Mouse (Mus musculus) heart, adult 2 months (tissue): Measurements from ENCODE around the gene Entr1. TPM values are rescaled to one million over a fixed set of nuclear protein-coding genes. Genes with fewer than 3 reads are reported as not detected.

Experiments used
- DNase-seq, 2 experiments: peaks; one replicate each; pipeline ENCODE4 v3.0.0; 2021
- H3K27ac ChIP-seq: fragments of 200-600 bp; 2 replicates; pipeline ENCODE4 v1.8.1; 2022
- H3K27me3 ChIP-seq: fragments of 200-500 bp; 2 replicates; pipeline ENCODE4 v1.6.1; 2012; ENCODE audit warnings: mild to moderate bottlenecking, low read length, inconsistent platforms, mixed read lengths; ENCODE audit not compliant: control insufficient read depth, insufficient read depth
- H3K36me3 ChIP-seq: fragments of 200-500 bp; 2 replicates; pipeline ENCODE4 v1.6.1; 2012; ENCODE audit warnings: low read length, inconsistent platforms; ENCODE audit not compliant: control insufficient read depth, insufficient read depth
- H3K4me1 ChIP-seq: fragments of 200-500 bp; 2 replicates; pipeline ENCODE4 v1.6.1; 2011; ENCODE audit warnings: low read length; ENCODE audit not compliant: control insufficient read depth, insufficient read depth
- H3K4me3 ChIP-seq: fragments of 200-600 bp; 2 replicates; pipeline ENCODE4 v1.8.1; 2022
- H3K79me2 ChIP-seq: fragments of 200-500 bp; replicated peaks from 2 replicates; pipeline ENCODE4 v1.6.1; 2012; ENCODE audit warnings: mild to moderate bottlenecking, inconsistent platforms, low read length, moderate library complexity, mixed read lengths; ENCODE audit not compliant: control insufficient read depth, insufficient read depth
- H3K9ac ChIP-seq: fragments of 200-500 bp; 2 replicates; pipeline ENCODE4 v1.6.1; 2012; ENCODE audit warnings: low read depth, mild to moderate bottlenecking, control low read depth, inconsistent platforms, low read length, mixed read lengths
- CTCF ChIP-seq: fragments of 200-600 bp; IDR thresholded peaks from 2 replicates; pipeline ENCODE4 v1.8.1; 2022; ENCODE audit warnings: antibody characterized with exemption, mild to moderate bottlenecking, moderate library complexity
- EP300 ChIP-seq: fragments of 200-500 bp; IDR thresholded peaks from 2 replicates; pipeline ENCODE4 v1.6.1; 2011; ENCODE audit warnings: low read depth, low read length, control low read depth; ENCODE audit not compliant: insufficient read depth
- POLR2A ChIP-seq: fragments of 200-500 bp; IDR thresholded peaks from 2 replicates; pipeline ENCODE4 v1.6.1; 2011; ENCODE audit warnings: mild to moderate bottlenecking, low read depth, low read length, control low read depth; ENCODE audit not compliant: insufficient read depth
- WGBS: fragments of 180-500 bp; shearing (Covaris S2); methylation state at CpG from one replicate; pipeline ENCODE4 v1.1.7; 2018; 5-methylcytosine and 5-hydroxymethylcytosine counted together
- intact Hi-C: fragments of 180-260 bp; cut with DNase I; formaldehyde crosslinking; loops from one replicate; pipeline ENCODE4 v1.15.1; 2025
- polyA plus RNA-seq: library from polyadenylated mRNA; depleted of rRNA; stranded (reverse); fragments of >200 nt; gene quantifications from 2 replicates; pipeline ENCODE4 v1.2.3, GENCODE M21; 2012
- total RNA-seq, 2 experiments: library from RNA; stranded (reverse); gene quantifications; 2 replicates each; pipeline ENCODE4 v1.2.3; 2021

The Entr1 gene
- total and polyA plus RNA-seq, 3 experiments = 40.5 to 59.7 (median 46.9) TPM

DNA sequence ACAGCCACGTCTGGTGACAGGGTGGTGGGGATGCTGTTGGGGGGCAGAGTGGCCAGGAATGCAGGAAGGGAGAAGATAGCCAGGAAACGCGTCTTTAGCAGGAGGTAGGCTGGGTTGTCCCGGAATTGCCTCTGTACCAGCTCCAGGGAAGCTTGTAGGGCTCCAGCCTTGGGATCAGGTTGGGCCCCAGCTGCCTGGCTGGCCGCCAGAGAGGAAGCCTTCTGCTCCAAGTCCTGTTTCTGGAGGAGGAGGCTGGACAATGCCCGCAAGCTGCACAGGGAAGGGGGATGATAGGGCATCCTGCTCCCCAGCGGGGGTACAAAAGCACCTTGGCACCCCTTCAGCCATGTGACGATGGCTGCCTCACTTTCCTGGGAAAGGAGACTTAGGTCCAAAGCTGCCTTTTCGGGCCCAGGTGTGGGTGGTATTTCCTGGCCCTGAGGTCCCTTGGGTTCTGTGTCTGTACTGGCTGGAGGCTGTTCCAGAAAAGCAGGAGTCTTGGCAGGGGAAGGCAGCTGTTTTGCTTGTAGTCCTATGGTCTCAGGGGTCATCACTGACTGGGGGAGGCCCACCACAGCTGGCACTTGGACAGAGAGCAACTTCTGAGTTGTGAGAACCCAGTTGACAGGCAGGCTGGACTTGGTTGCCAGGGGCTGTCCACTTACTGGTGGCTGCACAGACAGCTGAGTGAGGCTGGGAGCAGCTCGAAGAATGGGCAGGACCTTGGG lies 24.2 kb downstream of the Entr1 start:
- Histone ChIP-seq H3K79me2 (no peaks in the 10 kb centered on the region), H3K4me1 (peaks cover 9% of the 10 kb centered on the region), H3K9ac (no peak overlapping the region), H3K27me3 (no peaks in the 10 kb centered on the region), H3K36me3 (no peaks in the 10 kb centered on the region; the same call in none of the 2 replicates), H3K4me3 (no peak overlapping the region), H3K27ac (peak overlapping the region; percentile 15)
- DNase-seq = peak; percentile 86
- WGBS = 9% methylated on average over 10 of the region's 10 CpGs
- intact Hi-C loops = no loop called here
- TF ChIP-seq POLR2A (no peak), EP300 (no peak), CTCF (no peak)

DNA sequence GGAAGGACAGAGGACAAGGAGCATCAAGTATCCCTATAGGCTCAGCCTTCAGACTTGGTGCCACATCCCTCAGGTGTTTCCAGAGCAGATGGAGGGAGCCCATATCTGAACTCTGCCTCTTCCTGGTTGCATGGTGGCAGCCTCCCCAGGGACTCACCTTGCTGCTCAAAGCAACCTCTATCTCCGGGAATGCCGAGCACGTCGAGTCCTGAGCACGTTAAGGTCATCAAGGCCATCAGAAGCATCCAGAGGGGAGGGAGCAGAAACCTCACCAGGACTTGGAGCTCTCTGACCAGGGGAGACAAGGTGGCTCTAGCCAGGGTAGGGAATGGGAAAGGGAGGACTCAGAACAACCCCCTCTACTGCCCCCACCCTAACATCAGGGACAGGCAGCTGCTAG lies 25.6 kb downstream of the Entr1 start:
- intact Hi-C loops = no loop called here
- 82% methylated on average over 5 of the region's 5 CpGs for WGBS

DNA sequence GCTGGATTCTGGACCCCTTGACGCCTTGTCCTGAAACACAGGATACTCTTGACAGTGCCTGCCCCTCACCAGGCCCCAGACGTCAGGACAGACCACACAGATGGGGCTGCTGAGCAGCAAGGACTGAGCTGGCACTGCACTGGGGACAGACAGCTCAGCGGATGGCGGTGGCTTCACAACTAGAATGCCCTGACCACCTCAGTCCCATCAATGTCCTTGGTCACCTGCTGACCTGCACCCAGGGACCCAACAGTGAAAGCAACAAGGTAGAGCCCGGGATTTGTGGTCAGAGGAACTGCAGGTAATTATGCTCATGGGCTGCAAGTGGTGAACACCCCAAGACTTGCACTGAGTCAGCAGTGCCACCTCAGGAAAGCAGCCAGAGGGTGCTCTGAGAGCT lies 26.1 kb downstream of the Entr1 start:
- Histone ChIP-seq H3K79me2 (no peaks in the 10 kb centered on the region), H3K36me3 (no peaks in the 10 kb centered on the region; the same call in none of the 2 replicates), H3K4me1 (peaks cover 12% of the 10 kb centered on the region), H3K9ac (no peak overlapping the region), H3K4me3 (no peak overlapping the region), H3K27ac (no peak overlapping the region), H3K27me3 (no peaks in the 10 kb centered on the region)
- intact Hi-C loops = no loop called here
- WGBS = 93% methylated on average over 5 of the region's 5 CpGs
- TF ChIP-seq POLR2A = no peak
- no peak for TF ChIP-seq EP300
- TF ChIP-seq CTCF = no peak
- DNase-seq = no peak

More for the DNA sequence above, 25.6 kb downstream of the Entr1 start:
- Histone ChIP-seq H3K27ac (no peak overlapping the region), H3K9ac (no peak overlapping the region), H3K27me3 (no peaks in the 10 kb centered on the region), H3K36me3 (no peaks in the 10 kb centered on the region; the same call in none of the 2 replicates), H3K79me2 (no peaks in the 10 kb centered on the region), H3K4me3 (no peak overlapping the region), H3K4me1 (peaks cover 12% of the 10 kb centered on the region)
- DNase-seq = no peak
- TF ChIP-seq POLR2A (no peak), EP300 (no peak), CTCF (no peak)

DNA sequence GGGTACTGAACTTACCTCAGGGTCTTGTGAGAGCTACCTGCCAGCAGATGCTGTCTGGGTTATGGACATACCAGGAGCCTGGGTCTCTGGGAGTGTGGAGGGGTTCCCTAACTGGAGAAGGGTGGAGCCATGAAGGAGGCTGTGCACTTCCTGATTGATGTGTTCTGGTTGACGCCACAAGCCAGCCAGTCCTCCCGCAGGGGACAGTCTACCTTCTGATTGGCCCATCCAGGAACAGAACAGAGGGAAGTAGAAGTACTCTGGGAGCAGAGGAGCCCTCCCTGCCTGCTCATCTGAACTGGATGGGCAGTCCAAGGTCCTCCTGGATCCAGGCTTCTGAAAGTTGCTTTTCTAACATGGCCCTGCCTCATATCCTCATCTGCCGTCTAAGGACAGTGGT lies 28.3 kb downstream of the Entr1 start, which contains the start of gene Card9:
Card9 (minus strand) TSS at position 147 of the 400 bp plus-strand sequence.
- Histone ChIP-seq H3K27ac (peak within 1 kb of the TSS; percentile 77), H3K27me3 (no peaks in the 10 kb centered on the region), H3K79me2 (no peaks in the 10 kb centered on the region), H3K36me3 (no peaks in the 10 kb centered on the region), H3K9ac (peak within 1 kb of the TSS; percentile 45; the same call in 1 of the 2 replicates), H3K4me1 (peaks cover 11% of the 10 kb centered on the region), H3K4me3 (no peak within 1 kb of the TSS)
- peak; percentile 32 to 56 for DNase-seq
- TF ChIP-seq POLR2A (no peak), EP300 (no peak), CTCF (no peak)
- intact Hi-C loops = no loop called here
- WGBS = 52% methylated on average over 3 of the region's 3 CpGs

DNA sequence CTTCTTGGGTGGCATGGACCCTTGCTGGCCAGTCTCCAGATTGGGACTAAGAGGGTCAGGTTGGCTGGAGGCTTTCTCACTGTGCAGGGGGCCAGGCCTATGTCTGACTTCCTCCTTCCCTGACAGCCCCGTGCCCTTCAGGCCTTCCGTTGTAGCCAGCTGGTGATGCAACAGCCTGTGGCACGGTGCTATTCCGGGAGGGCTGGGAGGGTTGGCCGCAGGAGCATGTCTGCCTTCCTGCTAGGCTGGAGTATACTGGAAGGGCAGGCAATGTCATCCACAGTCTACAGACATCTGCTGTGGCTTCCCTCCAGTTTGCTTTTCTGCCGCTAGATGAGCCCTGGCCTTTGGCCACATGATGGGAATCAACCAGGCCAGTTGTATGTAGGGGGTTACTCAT lies 29.1 kb downstream of the Entr1 start:
- H3K9ac ChIP-seq = peak overlapping the region; percentile 45; the same call in 1 of the 2 replicates
- peak overlapping the region; percentile 77 for H3K27ac ChIP-seq
- H3K79me2 ChIP-seq = no peaks in the 10 kb centered on the region
- intact Hi-C loops = no loop called here
- no peak overlapping the region for H3K4me3 ChIP-seq
- peak; percentile 47 to 73 for DNase-seq
- TF ChIP-seq EP300 (no peak; the same call in 1 of the 2 replicates), CTCF (no peak), POLR2A (peak; percentile 48; the same call in 1 of the 2 replicates)
- H3K4me1 ChIP-seq = peaks cover 8% of the 10 kb centered on the region
- H3K36me3 ChIP-seq = no peaks in the 10 kb centered on the region
- 32% methylated on average over 6 of the region's 6 CpGs for WGBS
- no peaks in the 10 kb centered on the region for H3K27me3 ChIP-seq
